Mouse (Mus musculus): ENCODE results near the gene Cetn3. TPM values are rescaled to one million over a fixed set of nuclear protein-coding genes. Genes with fewer than 3 reads are reported as not detected.

The Cetn3 gene
- 69.8 TPM for total RNA-seq (2023)

GRCm38 (mm10) chr13:81782971-81783404, at the start of gene Cetn3:
TSS of gene Cetn3 (plus strand) at chr13:81783077.

Other genes starting within 250 kb of the Cetn3 start
- gene Adgrv1, start 149.9 kb upstream of the Cetn3 start, total RNA-seq (2023) = 0.53 TPM
- 52.9 TPM for gene Lysmd3, start 125.4 kb upstream of the Cetn3 start, total RNA-seq (2023)
- gene Polr3g, start 72.1 kb upstream of the Cetn3 start, total RNA-seq (2023) = 16.0 TPM
- 5.2 TPM for gene Mblac2, start 71.7 kb upstream of the Cetn3 start, total RNA-seq (2023)

All from CD4-positive naive resting alpha-beta T cell, adult 76 days (primary cell).